Mouse (Mus musculus): ENCODE results near the gene Gars. TPM values are rescaled to one million over a fixed set of nuclear protein-coding genes. Genes with fewer than 3 reads are reported as not detected.

Gene Gars
- polyA plus RNA-seq, 1 experiment from 2014 or later: 107 TPM

DNA sequence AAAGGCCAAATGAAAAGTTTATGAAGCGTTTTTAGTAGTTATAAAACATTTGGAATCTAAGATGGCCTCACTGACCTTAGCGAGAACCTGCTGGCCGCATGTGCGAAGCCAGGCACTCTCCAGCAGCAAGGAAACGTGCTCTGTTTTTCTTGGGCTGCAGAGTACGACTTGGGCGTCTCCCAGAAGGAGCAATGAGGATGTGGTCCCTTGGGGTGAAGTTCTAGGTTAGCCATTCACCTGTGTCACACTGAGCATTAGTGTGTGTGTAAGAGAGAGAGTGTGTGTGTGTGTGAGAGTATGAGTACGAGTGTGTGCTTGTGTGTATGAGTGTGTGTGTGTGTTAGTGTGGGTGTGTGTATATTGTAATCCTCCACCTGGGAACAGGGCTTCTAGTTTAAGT lies 5.4 kb downstream of the Gars start:
- DNase-seq (ENCODE audit: low spot score) (peak; percentile 4), ATAC-seq (replicated peaks; ENCODE audit: low FRiP score, low read depth) (no peak)
- Histone ChIP-seq H3K4me1 (replicated peaks; ENCODE audit: insufficient read depth, low read length) (peaks cover 7% of the 10 kb centered on the region; the same call in 1 of the 2 replicates), H3K9ac (ENCODE audit: low read depth, low read length) (no peak overlapping the region), H3K36me3 (ENCODE audit: insufficient read depth, low read length) (0 out of 2 replicates have a peak, but pooled peaks cover 5% of the 10 kb centered on the region), H3K27ac (no peak overlapping the region), H3K27me3 (ENCODE audit: insufficient read depth, low read length) (no peaks in the 10 kb centered on the region), H3K9me3 (replicated peaks; ENCODE audit: low read length) (no peaks in the 10 kb centered on the region), H3K4me3 (replicated peaks; ENCODE audit: low read depth, low read length) (no peak overlapping the region), H3K4me2 (ENCODE audit: low read length) (no peak overlapping the region)
- WGBS: 37% methylated on average over 8 of the region's 8 CpGs
- no peak for TF ChIP-seq CTCF (IDR thresholded peaks at IDR 0.05; ENCODE audit: low read depth)

DNA sequence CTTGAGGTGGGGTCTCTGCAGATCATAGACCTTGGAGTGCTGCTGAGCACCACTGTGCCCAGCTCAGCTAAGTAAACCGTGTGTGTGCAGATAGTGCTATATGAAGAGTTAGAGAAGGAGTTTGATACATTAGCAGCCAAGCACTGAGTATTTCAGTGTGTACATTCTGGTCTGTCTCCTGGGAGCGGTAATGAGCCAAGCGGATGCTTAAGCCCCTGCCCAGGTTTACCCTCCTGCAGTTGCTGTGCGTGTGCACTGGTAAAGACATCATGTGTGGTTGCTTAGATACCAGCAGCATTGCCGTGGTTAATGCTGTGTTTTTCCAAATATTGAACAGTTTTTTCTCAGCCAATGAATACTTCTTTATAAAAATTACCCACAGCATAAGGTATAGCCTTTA lies 6.7 kb downstream of the Gars start:
- 0 out of 2 replicates have a peak, but pooled peaks cover 10% of the 10 kb centered on the region for H3K36me3 ChIP-seq (ENCODE audit: insufficient read depth, low read length)
- no peak overlapping the region for H3K9ac ChIP-seq (ENCODE audit: low read depth, low read length)
- H3K9me3 ChIP-seq (replicated peaks; ENCODE audit: low read length): no peaks in the 10 kb centered on the region
- H3K4me2 ChIP-seq (ENCODE audit: low read length): no peak overlapping the region
- 81% methylated on average over 5 of the region's 5 CpGs for WGBS
- DNase-seq (ENCODE audit: low spot score): no peak
- no peak overlapping the region for H3K27ac ChIP-seq
- H3K27me3 ChIP-seq (ENCODE audit: insufficient read depth, low read length): no peaks in the 10 kb centered on the region
- no peak overlapping the region for H3K4me3 ChIP-seq (replicated peaks; ENCODE audit: low read depth, low read length)
- no peak for ATAC-seq (replicated peaks; ENCODE audit: low FRiP score, low read depth)
- no peak for TF ChIP-seq CTCF (IDR thresholded peaks at IDR 0.05; ENCODE audit: low read depth)
- 0 out of 2 replicates have a peak, but pooled peaks cover 4% of the 10 kb centered on the region for H3K4me1 ChIP-seq (replicated peaks; ENCODE audit: insufficient read depth, low read length)

DNA sequence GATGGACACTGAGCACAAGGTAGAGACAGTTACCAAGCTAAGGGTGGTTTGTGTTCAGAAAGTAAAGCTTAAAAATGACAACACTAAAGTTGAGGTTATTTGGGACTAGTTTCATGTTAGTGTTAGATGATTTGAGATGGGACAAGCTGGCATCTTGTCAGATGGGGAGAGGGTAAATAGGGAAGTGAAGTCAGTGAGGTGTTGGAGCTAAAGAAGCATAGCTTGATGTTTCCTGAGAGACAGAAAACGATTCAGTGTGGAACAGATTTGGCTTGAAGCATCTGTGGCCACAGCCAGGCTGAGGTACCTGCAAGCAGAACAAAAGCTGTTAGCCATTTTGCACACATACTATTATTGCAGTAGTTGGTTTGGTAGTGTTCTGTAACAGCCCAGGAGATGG lies 7.5 kb downstream of the Gars start:
- no peak overlapping the region for H3K9ac ChIP-seq (ENCODE audit: low read depth, low read length)
- no peak overlapping the region for H3K4me3 ChIP-seq (replicated peaks; ENCODE audit: low read depth, low read length)
- 0 out of 2 replicates have a peak, but pooled peaks cover 10% of the 10 kb centered on the region for H3K36me3 ChIP-seq (ENCODE audit: insufficient read depth, low read length)
- H3K9me3 ChIP-seq (replicated peaks; ENCODE audit: low read length): no peaks in the 10 kb centered on the region
- no peak for TF ChIP-seq CTCF (IDR thresholded peaks at IDR 0.05; ENCODE audit: low read depth)
- ATAC-seq (replicated peaks; ENCODE audit: low FRiP score, low read depth) (no peak), DNase-seq (ENCODE audit: low spot score) (no peak)
- H3K27ac ChIP-seq: no peak overlapping the region
- no peak overlapping the region for H3K4me2 ChIP-seq (ENCODE audit: low read length)
- WGBS: 62% methylated on average over 1 of the region's 1 CpGs
- H3K4me1 ChIP-seq (replicated peaks; ENCODE audit: insufficient read depth, low read length): 0 out of 2 replicates have a peak, but pooled peaks cover 4% of the 10 kb centered on the region
- H3K27me3 ChIP-seq (ENCODE audit: insufficient read depth, low read length): no peaks in the 10 kb centered on the region

DNA sequence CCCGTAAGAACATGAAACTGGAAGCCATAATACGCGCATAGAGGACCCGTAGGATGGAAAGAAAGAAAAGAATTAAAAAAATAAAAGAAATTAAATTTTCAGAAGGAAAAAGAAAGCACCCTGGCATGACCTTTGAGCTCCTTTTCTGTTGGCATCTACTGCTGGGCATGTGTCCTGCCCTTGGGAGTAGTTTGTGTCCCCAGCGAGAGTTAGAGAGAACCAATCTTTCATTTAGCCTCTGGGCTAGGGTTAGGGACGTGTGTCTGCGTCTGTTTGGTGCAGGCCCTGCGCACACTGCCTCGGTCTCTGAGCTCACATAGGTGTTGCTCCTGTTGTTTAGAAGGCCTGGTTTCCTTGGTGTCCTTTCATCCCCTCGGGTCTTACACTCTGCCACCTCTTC lies 11.4 kb downstream of the Gars start:
- Histone ChIP-seq H3K9me3 (replicated peaks; ENCODE audit: low read length) (no peaks in the 10 kb centered on the region), H3K4me3 (replicated peaks; ENCODE audit: low read depth, low read length) (no peak overlapping the region), H3K27me3 (ENCODE audit: insufficient read depth, low read length) (no peaks in the 10 kb centered on the region), H3K4me1 (replicated peaks; ENCODE audit: insufficient read depth, low read length) (no peaks in the 10 kb centered on the region), H3K4me2 (ENCODE audit: low read length) (no peak overlapping the region), H3K9ac (ENCODE audit: low read depth, low read length) (no peak overlapping the region), H3K27ac (no peak overlapping the region), H3K36me3 (ENCODE audit: insufficient read depth, low read length) (peaks cover 31% of the 10 kb centered on the region)
- DNase-seq (ENCODE audit: low spot score): no peak
- no peak for TF ChIP-seq CTCF (IDR thresholded peaks at IDR 0.05; ENCODE audit: low read depth)
- 96% methylated on average over 10 of the region's 10 CpGs for WGBS
- ATAC-seq (replicated peaks; ENCODE audit: low FRiP score, low read depth): no peak

DNA sequence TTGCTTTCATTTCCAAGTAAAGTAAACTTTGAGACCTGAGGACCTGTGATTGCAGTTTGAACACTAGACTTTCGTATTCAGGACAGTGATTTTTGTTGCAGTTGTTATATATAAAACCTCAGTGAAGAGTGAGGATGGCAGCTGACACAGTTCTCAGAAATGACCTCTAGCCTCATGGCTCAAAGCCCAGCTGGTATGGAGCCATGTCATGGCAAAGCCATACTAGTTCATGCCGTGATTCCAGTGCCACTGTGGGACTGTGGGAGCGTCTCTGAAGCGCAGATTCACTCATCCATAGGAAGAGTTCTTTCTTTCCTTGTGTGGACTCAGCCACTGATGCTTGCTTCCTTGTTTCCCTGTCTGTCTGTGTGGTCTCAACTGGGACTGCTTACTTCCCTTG lies 16.7 kb downstream of the Gars start:
- H3K36me3 ChIP-seq (ENCODE audit: insufficient read depth, low read length): peaks cover 44% of the 10 kb centered on the region
- 81% methylated on average over 4 of the region's 4 CpGs for WGBS
- no peak for ATAC-seq (replicated peaks; ENCODE audit: low FRiP score, low read depth)

DNA sequence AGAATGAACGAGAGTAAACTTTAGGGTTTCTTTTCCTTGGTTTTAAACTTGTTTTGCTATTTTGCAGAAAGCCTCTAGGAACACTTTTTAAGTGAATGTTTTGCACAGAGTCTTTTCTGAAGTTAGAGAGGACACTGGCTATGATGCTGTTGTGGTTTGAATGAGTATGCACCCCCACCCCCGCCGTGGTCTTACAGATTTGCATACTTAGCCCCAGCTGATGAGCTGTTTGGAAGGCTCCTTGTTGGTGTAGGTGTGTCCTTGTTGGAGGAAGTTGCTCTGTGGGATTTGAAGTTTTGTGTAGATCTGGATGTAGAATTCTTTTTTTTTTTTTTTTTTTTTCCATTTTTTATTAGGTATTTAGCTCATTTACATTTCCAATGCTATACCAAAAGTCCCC lies 19.6 kb downstream of the Gars start:
- no peaks in the 10 kb centered on the region for H3K4me1 ChIP-seq (replicated peaks; ENCODE audit: insufficient read depth, low read length)
- no peak overlapping the region for H3K4me2 ChIP-seq (ENCODE audit: low read length)
- ATAC-seq (replicated peaks; ENCODE audit: low FRiP score, low read depth) (no peak), DNase-seq (ENCODE audit: low spot score) (no peak)
- H3K9me3 ChIP-seq (replicated peaks; ENCODE audit: low read length): no peaks in the 10 kb centered on the region
- H3K27ac ChIP-seq: no peak overlapping the region
- no peaks in the 10 kb centered on the region for H3K27me3 ChIP-seq (ENCODE audit: insufficient read depth, low read length)
- H3K36me3 ChIP-seq (ENCODE audit: insufficient read depth, low read length): peaks cover 52% of the 10 kb centered on the region
- no peak overlapping the region for H3K4me3 ChIP-seq (replicated peaks; ENCODE audit: low read depth, low read length)
- no peak for TF ChIP-seq CTCF (IDR thresholded peaks at IDR 0.05; ENCODE audit: low read depth)
- no peak overlapping the region for H3K9ac ChIP-seq (ENCODE audit: low read depth, low read length)
- 93% methylated on average over 3 of the region's 3 CpGs for WGBS

More for the DNA sequence above, 16.7 kb downstream of the Gars start:
- no peak for TF ChIP-seq CTCF (IDR thresholded peaks at IDR 0.05; ENCODE audit: low read depth)
- no peak overlapping the region for H3K9ac ChIP-seq (ENCODE audit: low read depth, low read length)
- H3K27ac ChIP-seq: no peak overlapping the region
- no peak for DNase-seq (ENCODE audit: low spot score)
- H3K4me1 ChIP-seq (replicated peaks; ENCODE audit: insufficient read depth, low read length): no peaks in the 10 kb centered on the region
- no peaks in the 10 kb centered on the region for H3K27me3 ChIP-seq (ENCODE audit: insufficient read depth, low read length)
- H3K4me2 ChIP-seq (ENCODE audit: low read length): no peak overlapping the region
- H3K4me3 ChIP-seq (replicated peaks; ENCODE audit: low read depth, low read length): no peak overlapping the region
- no peaks in the 10 kb centered on the region for H3K9me3 ChIP-seq (replicated peaks; ENCODE audit: low read length)

DNA sequence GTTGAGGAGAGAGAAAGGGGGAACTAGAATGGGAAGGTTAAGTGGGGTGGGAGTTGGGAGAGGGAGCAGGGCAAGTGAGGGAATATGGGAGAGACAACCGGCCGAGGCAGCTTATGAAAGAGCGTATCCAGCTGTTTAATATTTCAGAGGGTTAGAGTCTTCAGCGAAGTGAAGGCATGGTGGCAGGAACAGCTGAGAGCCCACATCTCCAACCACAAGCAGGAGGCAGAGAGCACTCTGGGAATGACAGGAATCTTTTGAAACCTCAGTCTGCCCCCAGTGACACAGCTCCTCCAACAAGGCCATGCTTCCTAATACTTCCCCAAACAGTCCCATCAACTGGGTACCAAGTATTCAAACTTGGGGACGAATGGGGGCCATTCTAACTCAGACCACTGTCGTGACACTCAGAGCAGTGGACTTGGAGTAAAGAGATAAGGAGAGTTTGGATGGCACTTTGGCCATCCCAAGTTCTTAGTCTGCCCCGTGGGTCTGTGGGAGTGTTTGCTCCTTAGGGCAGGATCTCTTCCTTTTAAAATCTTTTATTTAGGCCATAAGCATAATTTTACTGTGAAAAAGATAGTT lies 22.5 kb downstream of the Gars start:
- H3K36me3 ChIP-seq (ENCODE audit: insufficient read depth, low read length): peaks cover 52% of the 10 kb centered on the region
- no peak overlapping the region for H3K27ac ChIP-seq
- DNase-seq (ENCODE audit: low spot score): no peak
- no peaks in the 10 kb centered on the region for H3K4me1 ChIP-seq (replicated peaks; ENCODE audit: insufficient read depth, low read length)
- H3K27me3 ChIP-seq (ENCODE audit: insufficient read depth, low read length): no peaks in the 10 kb centered on the region
- no peak overlapping the region for H3K4me3 ChIP-seq (replicated peaks; ENCODE audit: low read depth, low read length)
- H3K9ac ChIP-seq (ENCODE audit: low read depth, low read length): no peak overlapping the region
- H3K9me3 ChIP-seq (replicated peaks; ENCODE audit: low read length): no peaks in the 10 kb centered on the region
- H3K4me2 ChIP-seq (ENCODE audit: low read length): no peak overlapping the region
- WGBS: 91% methylated on average over 7 of the region's 7 CpGs
- no peak for TF ChIP-seq CTCF (IDR thresholded peaks at IDR 0.05; ENCODE audit: low read depth)
- no peak for ATAC-seq (replicated peaks; ENCODE audit: low FRiP score, low read depth)
